Mouse (Mus musculus) ovary, adult 18-20 months (tissue): ENCODE results near the gene Cdkl5.
"Not testable (repeated sequence)": the region's sequence is repeated elsewhere in the genome, so short reads cannot be mapped to it uniquely, and the experiment has no call there.

ENCODE experiments used
- DNase-seq: peaks from one replicate; pipeline ENCODE4 v3.0.0; 2022; ENCODE audit warnings: low spot score, mixed read lengths

Cdkl5 gene

GRCm38 (mm10) chrX:160906952-160907351 lies 87.6 kb downstream of the Cdkl5 start, which contains the start of gene Gja6:
Gja6 (minus strand) TSS chrX:160907052.
- no peak for DNase-seq

GRCm38 (mm10) chrX:160906477-160906876 lies 88.0 kb downstream of the Cdkl5 start:
- no peak for DNase-seq

- no peak for DNase-seq
Observed at GRCm38 (mm10) chrX:160905913-160906312, 88.6 kb downstream of the Cdkl5 start.

GRCm38 (mm10) chrX:160905041-160905678 lies 89.3 kb downstream of the Cdkl5 start:
- DNase-seq = no peak

GRCm38 (mm10) chrX:160901118-160901517 lies 93.4 kb downstream of the Cdkl5 start:
- no peak for DNase-seq

- no peak for DNase-seq
Observed at GRCm38 (mm10) chrX:160892077-160892476, 102.4 kb downstream of the Cdkl5 start.

GRCm38 (mm10) chrX:160886301-160886700 lies 108.2 kb downstream of the Cdkl5 start:
- DNase-seq = no peak

GRCm38 (mm10) chrX:160866576-160866975 lies 127.9 kb downstream of the Cdkl5 start:
- DNase-seq = no peak

GRCm38 (mm10) chrX:160865022-160865421 lies 129.5 kb downstream of the Cdkl5 start:
- no peak for DNase-seq

GRCm38 (mm10) chrX:160863689-160864383 lies 130.7 kb downstream of the Cdkl5 start:
- no peak for DNase-seq

- DNase-seq = no peak
Observed at GRCm38 (mm10) chrX:160808226-160808625, 186.3 kb downstream of the Cdkl5 start.

- peak; percentile 3 for DNase-seq
Observed at GRCm38 (mm10) chrX:160804409-160805150, 189.9 kb downstream of the Cdkl5 start.

- no peak for DNase-seq
Observed at GRCm38 (mm10) chrX:160794920-160795319, 199.6 kb downstream of the Cdkl5 start.

GRCm38 (mm10) chrX:160782276-160782675 lies 212.2 kb downstream of the Cdkl5 start:
- DNase-seq = no peak

- DNase-seq = no peak
Observed at GRCm38 (mm10) chrX:160773033-160773432, 221.5 kb downstream of the Cdkl5 start.

GRCm38 (mm10) chrX:160769622-160770021 lies 224.9 kb downstream of the Cdkl5 start:
- DNase-seq = not testable (repeated sequence)

GRCm38 (mm10) chrX:160767713-160768112 lies 226.8 kb downstream of the Cdkl5 start, which contains the start of gene Rs1:
Rs1 (plus strand) TSS chrX:160768013.
- DNase-seq = no peak

GRCm38 (mm10) chrX:160766233-160766616 lies 228.3 kb downstream of the Cdkl5 start:
- DNase-seq = no peak

GRCm38 (mm10) chrX:160765389-160766232 lies 228.9 kb downstream of the Cdkl5 start:
- peak; percentile 76 for DNase-seq

- no peak for DNase-seq
Observed at GRCm38 (mm10) chrX:160750808-160751207, 243.7 kb downstream of the Cdkl5 start.

GRCm38 (mm10) chrX:160748653-160749052 lies 245.9 kb downstream of the Cdkl5 start:
- no peak for DNase-seq

GRCm38 (mm10) chrX:160745399-160745798 lies 249.1 kb downstream of the Cdkl5 start:
- DNase-seq = no peak
